Mouse (Mus musculus): ENCODE results near the gene Spata2l. TPM values are rescaled to one million over a fixed set of nuclear protein-coding genes. Genes with fewer than 3 reads are reported as not detected.
A peak's percentile ranks its signal among the peaks of the same experiment; 100 is the strongest.

Gene Spata2l
- polyA plus RNA-seq, 1 experiment from 2014 or later: 5.0 TPM

- peaks cover 13% of the 10 kb centered on the region; the same call in 1 of the 2 replicates for H3K4me1 ChIP-seq
- H3K9ac ChIP-seq: no peak overlapping the region
- no peaks in the 10 kb centered on the region for H3K27me3 ChIP-seq (replicated peaks)
- no peak overlapping the region for H3K4me3 ChIP-seq (replicated peaks)
- 46% methylated on average over 8 of the region's 8 CpGs for WGBS
- ATAC-seq (ENCODE audit: insufficient read depth, low FRiP score, low read depth): no peak
- H3K36me3 ChIP-seq: no peaks in the 10 kb centered on the region
- no peak overlapping the region for H3K4me2 ChIP-seq
- no peaks in the 10 kb centered on the region for H3K9me3 ChIP-seq
- no peak overlapping the region for H3K27ac ChIP-seq
Measured at GRCm38 (mm10) chr8:123191908-123192307, 44.1 kb downstream of the Spata2l start.

- 3% methylated on average over 9 of the region's 9 CpGs for WGBS
- Histone ChIP-seq H3K27ac (no peak overlapping the region), H3K4me2 (peak overlapping the region; percentile 17), H3K9me3 (no peaks in the 10 kb centered on the region), H3K36me3 (no peaks in the 10 kb centered on the region), H3K4me3 (replicated peaks) (no peak overlapping the region), H3K9ac (no peak overlapping the region), H3K27me3 (replicated peaks) (no peaks in the 10 kb centered on the region), H3K4me1 (peaks cover 15% of the 10 kb centered on the region; the same call in 1 of the 2 replicates)
- ATAC-seq (ENCODE audit: insufficient read depth, low FRiP score, low read depth): peak; percentile 50; the same call in 1 of the 2 replicates
Measured at GRCm38 (mm10) chr8:123190678-123191077, 45.4 kb downstream of the Spata2l start.

- H3K27me3 ChIP-seq (replicated peaks): no peaks in the 10 kb centered on the region
- no peak overlapping the region for H3K9ac ChIP-seq
- 64% methylated on average over 7 of the region's 7 CpGs for WGBS
- ATAC-seq (ENCODE audit: insufficient read depth, low FRiP score, low read depth): no peak
- no peaks in the 10 kb centered on the region for H3K36me3 ChIP-seq
- H3K4me1 ChIP-seq: peaks cover 19% of the 10 kb centered on the region; the same call in 1 of the 2 replicates
- H3K4me3 ChIP-seq (replicated peaks): no peak overlapping the region
- H3K4me2 ChIP-seq: no peak overlapping the region
- H3K27ac ChIP-seq: no peak overlapping the region
- H3K9me3 ChIP-seq: no peaks in the 10 kb centered on the region
Measured at GRCm38 (mm10) chr8:123188841-123189240, 47.2 kb downstream of the Spata2l start.

GRCm38 (mm10) chr8:123188006-123188405 lies 48.0 kb downstream of the Spata2l start:
- Histone ChIP-seq H3K36me3 (no peaks in the 10 kb centered on the region), H3K9me3 (no peaks in the 10 kb centered on the region), H3K4me3 (replicated peaks) (no peak overlapping the region), H3K27me3 (replicated peaks) (no peaks in the 10 kb centered on the region), H3K4me1 (peaks cover 19% of the 10 kb centered on the region; the same call in 1 of the 2 replicates), H3K9ac (no peak overlapping the region), H3K4me2 (no peak overlapping the region), H3K27ac (no peak overlapping the region)
- 82% methylated on average over 2 of the region's 2 CpGs for WGBS
- ATAC-seq (ENCODE audit: insufficient read depth, low FRiP score, low read depth): no peak

- ATAC-seq (ENCODE audit: insufficient read depth, low FRiP score, low read depth): no peak
- Histone ChIP-seq H3K9ac (no peak within 1 kb of the TSS), H3K9me3 (no peaks in the 10 kb centered on the region), H3K27me3 (replicated peaks) (no peaks in the 10 kb centered on the region), H3K4me3 (replicated peaks) (no peak within 1 kb of the TSS), H3K36me3 (no peaks in the 10 kb centered on the region), H3K27ac (peak within 1 kb of the TSS; percentile 68), H3K4me2 (no peak within 1 kb of the TSS), H3K4me1 (peaks cover 14% of the 10 kb centered on the region; the same call in 1 of the 2 replicates)
- WGBS: 21% methylated on average over 19 of the region's 19 CpGs
Measured at GRCm38 (mm10) chr8:123185566-123186409, 50.2 kb downstream of the Spata2l start, which contains the start of gene Dpep1. Gene Dpep1, plus strand, starts transcription at chr8:123186242.

GRCm38 (mm10) chr8:123181391-123181790 lies 54.6 kb downstream of the Spata2l start:
- no peak overlapping the region for H3K4me2 ChIP-seq
- no peaks in the 10 kb centered on the region for H3K9me3 ChIP-seq
- H3K9ac ChIP-seq: no peak overlapping the region
- H3K27ac ChIP-seq: no peak overlapping the region
- 55% methylated on average over 3 of the region's 3 CpGs for WGBS
- H3K27me3 ChIP-seq (replicated peaks): no peaks in the 10 kb centered on the region
- H3K4me3 ChIP-seq (replicated peaks): no peak overlapping the region
- no peak for ATAC-seq (ENCODE audit: insufficient read depth, low FRiP score, low read depth)
- 0 out of 2 replicates have a peak, but pooled peaks cover 6% of the 10 kb centered on the region for H3K4me1 ChIP-seq
- H3K36me3 ChIP-seq: no peaks in the 10 kb centered on the region

Other genes with a start within 250 kb of the Spata2l start
- gene Ankrd11, start 194.0 kb downstream of the Spata2l start, polyA plus RNA-seq (2015; fragmentation: Nextera tagmentation; extraction: Ambion mirVana): 63.9 and 67.3 TPM in 2 replicates
- gene Spg7, start 173.3 kb downstream of the Spata2l start, polyA plus RNA-seq (2015; fragmentation: Nextera tagmentation; extraction: Ambion mirVana): 48.2 and 50.7 TPM in 2 replicates
- 1,122 and 1,488 TPM in 2 replicates for gene Rpl13, start 133.9 kb downstream of the Spata2l start, polyA plus RNA-seq (2015; fragmentation: Nextera tagmentation; extraction: Ambion mirVana)
- gene Cpne7, start 118.9 kb downstream of the Spata2l start, polyA plus RNA-seq (2015; fragmentation: Nextera tagmentation; extraction: Ambion mirVana): 2.0 and 2.3 TPM in 2 replicates
- gene Sult5a1, start 77.9 kb downstream of the Spata2l start, polyA plus RNA-seq (2015; fragmentation: Nextera tagmentation; extraction: Ambion mirVana): 14.2 and 15.6 TPM in 2 replicates
- gene Dpep1, start 50.0 kb downstream of the Spata2l start, polyA plus RNA-seq (2015; fragmentation: Nextera tagmentation; extraction: Ambion mirVana): 2.0 and 3.9 TPM in 2 replicates
- gene Chmp1a, start 23.5 kb downstream of the Spata2l start, polyA plus RNA-seq (2015; fragmentation: Nextera tagmentation; extraction: Ambion mirVana): 135 and 150 TPM in 2 replicates
- gene Spata33, start 23.4 kb downstream of the Spata2l start, polyA plus RNA-seq (2015; fragmentation: Nextera tagmentation; extraction: Ambion mirVana): 3.0 and 3.1 TPM in 2 replicates
- gene Cdk10, start 11.4 kb downstream of the Spata2l start, polyA plus RNA-seq (2015; fragmentation: Nextera tagmentation; extraction: Ambion mirVana): 28.8 and 30.6 TPM in 2 replicates
- gene Zfp276, start 18.0 kb upstream of the Spata2l start, polyA plus RNA-seq (2015; fragmentation: Nextera tagmentation; extraction: Ambion mirVana): 19.8 and 21.0 TPM in 2 replicates
- 20.5 and 22.5 TPM in 2 replicates for gene Vps9d1, start 18.1 kb upstream of the Spata2l start, polyA plus RNA-seq (2015; fragmentation: Nextera tagmentation; extraction: Ambion mirVana)
- gene Fanca, start 82.3 kb upstream of the Spata2l start, polyA plus RNA-seq (2015; fragmentation: Nextera tagmentation; extraction: Ambion mirVana): 20.9 and 22.8 TPM in 2 replicates
- 5.4 and 5.9 TPM in 2 replicates for gene Spire2, start 96.5 kb upstream of the Spata2l start, polyA plus RNA-seq (2015; fragmentation: Nextera tagmentation; extraction: Ambion mirVana)
- 159 and 182 TPM in 2 replicates for gene Tcf25, start 137.5 kb upstream of the Spata2l start, polyA plus RNA-seq (2015; fragmentation: Nextera tagmentation; extraction: Ambion mirVana)
- gene Mc1r, start 170.9 kb upstream of the Spata2l start, polyA plus RNA-seq (2015; fragmentation: Nextera tagmentation; extraction: Ambion mirVana): not detected in 2 replicates
- gene Tubb3, start 175.2 kb upstream of the Spata2l start, polyA plus RNA-seq (2015; fragmentation: Nextera tagmentation; extraction: Ambion mirVana): 55.7 and 57.1 TPM in 2 replicates
- 24.9 and 28.1 TPM in 2 replicates for gene Def8, start 187.3 kb upstream of the Spata2l start, polyA plus RNA-seq (2015; fragmentation: Nextera tagmentation; extraction: Ambion mirVana)
- 46.8 and 57.6 TPM in 2 replicates for gene Afg3l1, start 241.7 kb upstream of the Spata2l start, polyA plus RNA-seq (2015; fragmentation: Nextera tagmentation; extraction: Ambion mirVana)